Mouse (Mus musculus) CD4-positive, CD25-positive, alpha-beta regulatory T cell, adult 9 weeks (primary cell): ENCODE data around the gene Rhog. TPM values are rescaled to one million over a fixed set of nuclear protein-coding genes. Genes with fewer than 3 reads are reported as not detected.

ENCODE experiments used
- polyA plus RNA-seq: library from polyadenylated mRNA; unstranded; fragments of 100-300 nt; shearing (Covaris generic); gene quantifications from one replicate; pipeline ENCODE4 v1.2.1, GENCODE M21; 2017

Rhog gene
- 314 TPM for polyA plus RNA-seq

GRCm38 (mm10) chr7:102255954-102256353 is at the start of gene Rhog:
Gene Rhog (minus strand): TSS chr7:102256054.

GRCm38 (mm10) chr7:102267601-102268394 is 11.9 kb upstream of the Rhog start, which contains the start of gene Stim1:
Gene Stim1 (plus strand): TSS chr7:102267806.

GRCm38 (mm10) chr7:102209756-102210721 is 45.8 kb downstream of the Rhog start, which contains the start of the genes Nup98 and Pgap2:
Gene Nup98 (minus strand): TSS chr7:102210176.
Gene Pgap2 (plus strand): TSS chr7:102210208.

Other genes starting within 250 kb of the Rhog start
- gene Il18bp, start 237.4 kb downstream of the Rhog start, polyA plus RNA-seq = 4.6 TPM
- gene Rnf121, start 190.6 kb downstream of the Rhog start, polyA plus RNA-seq = 27.3 TPM
- 29.3 TPM for gene Xndc1, start 190.5 kb downstream of the Rhog start, polyA plus RNA-seq
- gene Xntrpc, start 190.3 kb downstream of the Rhog start, polyA plus RNA-seq = 1.1 TPM
- not detected for gene Trpc2, start 172.9 kb downstream of the Rhog start, polyA plus RNA-seq
- gene Art1, start 154.3 kb downstream of the Rhog start, polyA plus RNA-seq = not detected
- gene Art5, start 146.6 kb downstream of the Rhog start, polyA plus RNA-seq = 0.66 TPM
- gene Chrna10, start 139.2 kb downstream of the Rhog start, polyA plus RNA-seq = not detected
- 19.9 TPM for gene Nup98, start 45.9 kb downstream of the Rhog start, polyA plus RNA-seq
- 51.5 TPM for gene Pgap2, start 45.8 kb downstream of the Rhog start, polyA plus RNA-seq
- 91.4 TPM for gene Stim1, start 11.8 kb upstream of the Rhog start, polyA plus RNA-seq
- gene Rrm1, start 185.6 kb upstream of the Rhog start, polyA plus RNA-seq = 42.2 TPM
- gene Olfr543, start 225.6 kb upstream of the Rhog start, polyA plus RNA-seq = not detected
- 0.09 TPM for gene Olfr544, start 232.3 kb upstream of the Rhog start, polyA plus RNA-seq
- gene Olfr545, start 243.5 kb upstream of the Rhog start, polyA plus RNA-seq = not detected